Mouse (Mus musculus): ENCODE data around the gene Ifna1. TPM values are rescaled to one million over a fixed set of nuclear protein-coding genes. Genes with fewer than 3 reads are reported as not detected.
"Not testable (repeated sequence)": the region's sequence is repeated elsewhere in the genome, so short reads cannot be mapped to it uniquely, and the experiment has no call there.

The Ifna1 gene
- polyA plus RNA-seq (2015; fragmentation: Nextera tagmentation; extraction: Ambion mirVana), result not detected in 2 replicates

GRCm38 (mm10) chr4:88849698-88850097 lies at the start of gene Ifna1:
Ifna1 (plus strand) TSS chr4:88850087.
- ATAC-seq (ENCODE audit: low read depth), result no peak
- no peak within 1 kb of the TSS for H3K27ac ChIP-seq (ENCODE audit: low read length)
- no peaks in the 10 kb centered on the region for H3K4me1 ChIP-seq (ENCODE audit: control insufficient read depth, low read depth, low read length)
- H3K36me3 ChIP-seq (ENCODE audit: control insufficient read depth, insufficient read depth), result no peaks in the 10 kb centered on the region
- H3K27me3 ChIP-seq (ENCODE audit: control insufficient read depth, insufficient read depth, low read depth, low read length), result no peaks in the 10 kb centered on the region
- no peak within 1 kb of the TSS for H3K4me3 ChIP-seq (ENCODE audit: low read depth, low read length)
- 24% methylated on average over 1 of the region's 1 CpGs for whole genome bisulfite sequencing (ENCODE audit: insufficient replicate concordance)
- no peak within 1 kb of the TSS for H3K9ac ChIP-seq (ENCODE audit: low read depth, low read length)
- no peaks in the 10 kb centered on the region for H3K9me3 ChIP-seq (replicated peaks; ENCODE audit: control insufficient read depth, low read length)
- no peak within 1 kb of the TSS for H3K4me2 ChIP-seq (ENCODE audit: low read depth, low read length)

- H3K9ac ChIP-seq (ENCODE audit: low read depth, low read length); H3K9me3 ChIP-seq (replicated peaks; ENCODE audit: control insufficient read depth, low read length); ATAC-seq (ENCODE audit: low read depth); H3K36me3 ChIP-seq (ENCODE audit: control insufficient read depth, insufficient read depth); H3K4me3 ChIP-seq (ENCODE audit: low read depth, low read length); H3K4me1 ChIP-seq (ENCODE audit: control insufficient read depth, low read depth, low read length); H3K27ac ChIP-seq (ENCODE audit: low read length); H3K27me3 ChIP-seq (ENCODE audit: control insufficient read depth, insufficient read depth, low read depth, low read length): not testable (repeated sequence)
- no CpG with 5 or more reads among the region's 29 CpGs for WGBS (ENCODE audit: insufficient replicate concordance)
- H3K4me2 ChIP-seq (ENCODE audit: low read depth, low read length), result peak within 1 kb of the TSS; percentile 27; the same call in 1 of the 2 replicates
Measured at GRCm38 (mm10) chr4:88802954-88803353, 46.9 kb upstream of the Ifna1 start, which contains the start of gene Gm13287. Gm13287 (plus strand) TSS chr4:88803254.

- not testable (repeated sequence) for H3K27ac ChIP-seq (ENCODE audit: low read length); H3K27me3 ChIP-seq (ENCODE audit: control insufficient read depth, insufficient read depth, low read depth, low read length); H3K9ac ChIP-seq (ENCODE audit: low read depth, low read length); H3K9me3 ChIP-seq (replicated peaks; ENCODE audit: control insufficient read depth, low read length); ATAC-seq (ENCODE audit: low read depth); H3K4me3 ChIP-seq (ENCODE audit: low read depth, low read length); H3K4me2 ChIP-seq (ENCODE audit: low read depth, low read length); H3K36me3 ChIP-seq (ENCODE audit: control insufficient read depth, insufficient read depth); H3K4me1 ChIP-seq (ENCODE audit: control insufficient read depth, low read depth, low read length)
- no CpG with 5 or more reads among the region's 8 CpGs for WGBS (ENCODE audit: insufficient replicate concordance)
Measured at GRCm38 (mm10) chr4:88805231-88805630, 44.7 kb upstream of the Ifna1 start, which contains the start of gene Gm13288. Gm13288 (plus strand) TSS chr4:88805531.

GRCm38 (mm10) chr4:88805761-88806160 lies 44.1 kb upstream of the Ifna1 start:
- 0% methylated on average over 8 of the region's 34 CpGs for WGBS (ENCODE audit: insufficient replicate concordance)
- not testable (repeated sequence) for H3K27me3 ChIP-seq (ENCODE audit: control insufficient read depth, insufficient read depth, low read depth, low read length); H3K4me2 ChIP-seq (ENCODE audit: low read depth, low read length); H3K36me3 ChIP-seq (ENCODE audit: control insufficient read depth, insufficient read depth); H3K9ac ChIP-seq (ENCODE audit: low read depth, low read length); H3K4me1 ChIP-seq (ENCODE audit: control insufficient read depth, low read depth, low read length); H3K9me3 ChIP-seq (replicated peaks; ENCODE audit: control insufficient read depth, low read length); H3K4me3 ChIP-seq (ENCODE audit: low read depth, low read length); H3K27ac ChIP-seq (ENCODE audit: low read length); ATAC-seq (ENCODE audit: low read depth)

- no peaks in the 10 kb centered on the region for H3K9me3 ChIP-seq (replicated peaks; ENCODE audit: control insufficient read depth, low read length)
- no peak within 1 kb of the TSS for H3K4me3 ChIP-seq (ENCODE audit: low read depth, low read length)
- H3K4me2 ChIP-seq (ENCODE audit: low read depth, low read length), result no peak within 1 kb of the TSS
- no peaks in the 10 kb centered on the region for H3K4me1 ChIP-seq (ENCODE audit: control insufficient read depth, low read depth, low read length)
- 30% methylated on average over 3 of the region's 3 CpGs for WGBS (ENCODE audit: insufficient replicate concordance)
- no peak within 1 kb of the TSS for H3K27ac ChIP-seq (ENCODE audit: low read length)
- H3K36me3 ChIP-seq (ENCODE audit: control insufficient read depth, insufficient read depth), result no peaks in the 10 kb centered on the region
- no peaks in the 10 kb centered on the region for H3K27me3 ChIP-seq (ENCODE audit: control insufficient read depth, insufficient read depth, low read depth, low read length)
- no peak for ATAC-seq (ENCODE audit: low read depth)
- no peak within 1 kb of the TSS for H3K9ac ChIP-seq (ENCODE audit: low read depth, low read length)
Measured at GRCm38 (mm10) chr4:88815928-88816327, 34.0 kb upstream of the Ifna1 start, which contains the start of gene Ifna7. Ifna7 (plus strand) TSS chr4:88816228.

- 68% methylated on average over 1 of the region's 1 CpGs for WGBS (ENCODE audit: insufficient replicate concordance)
- H3K9ac ChIP-seq (ENCODE audit: low read depth, low read length), result no peak within 1 kb of the TSS
- no peak within 1 kb of the TSS for H3K27ac ChIP-seq (ENCODE audit: low read length)
- H3K4me3 ChIP-seq (ENCODE audit: low read depth, low read length), result no peak within 1 kb of the TSS
- H3K4me2 ChIP-seq (ENCODE audit: low read depth, low read length), result no peak within 1 kb of the TSS
- H3K27me3 ChIP-seq (ENCODE audit: control insufficient read depth, insufficient read depth, low read depth, low read length), result no peaks in the 10 kb centered on the region
- no peaks in the 10 kb centered on the region for H3K36me3 ChIP-seq (ENCODE audit: control insufficient read depth, insufficient read depth)
- no peak for ATAC-seq (ENCODE audit: low read depth)
- H3K4me1 ChIP-seq (ENCODE audit: control insufficient read depth, low read depth, low read length), result no peaks in the 10 kb centered on the region
- H3K9me3 ChIP-seq (replicated peaks; ENCODE audit: control insufficient read depth, low read length), result no peaks in the 10 kb centered on the region
Measured at GRCm38 (mm10) chr4:88819659-88820058, 30.2 kb upstream of the Ifna1 start, which contains the start of gene Ifna11. Ifna11 (plus strand) TSS chr4:88819959.

- ATAC-seq (ENCODE audit: low read depth), result no peak
- WGBS (ENCODE audit: insufficient replicate concordance), result 21% methylated on average over 4 of the region's 4 CpGs
- Histone ChIP-seq H3K27ac (ENCODE audit: low read length) (no peak overlapping the region), H3K9ac (ENCODE audit: low read depth, low read length) (no peak overlapping the region), H3K27me3 (ENCODE audit: control insufficient read depth, insufficient read depth, low read depth, low read length) (no peaks in the 10 kb centered on the region), H3K36me3 (ENCODE audit: control insufficient read depth, insufficient read depth) (no peaks in the 10 kb centered on the region), H3K4me1 (ENCODE audit: control insufficient read depth, low read depth, low read length) (no peaks in the 10 kb centered on the region), H3K4me2 (ENCODE audit: low read depth, low read length) (no peak overlapping the region), H3K9me3 (replicated peaks; ENCODE audit: control insufficient read depth, low read length) (no peaks in the 10 kb centered on the region), H3K4me3 (ENCODE audit: low read depth, low read length) (no peak overlapping the region)
Measured at GRCm38 (mm10) chr4:88822995-88823394, 26.9 kb upstream of the Ifna1 start.

- H3K36me3 ChIP-seq (ENCODE audit: control insufficient read depth, insufficient read depth); H3K4me1 ChIP-seq (ENCODE audit: control insufficient read depth, low read depth, low read length); H3K4me2 ChIP-seq (ENCODE audit: low read depth, low read length); H3K9me3 ChIP-seq (replicated peaks; ENCODE audit: control insufficient read depth, low read length); H3K4me3 ChIP-seq (ENCODE audit: low read depth, low read length); H3K27ac ChIP-seq (ENCODE audit: low read length); H3K9ac ChIP-seq (ENCODE audit: low read depth, low read length); ATAC-seq (ENCODE audit: low read depth); H3K27me3 ChIP-seq (ENCODE audit: control insufficient read depth, insufficient read depth, low read depth, low read length): not testable (repeated sequence)
Measured at GRCm38 (mm10) chr4:88827116-88827515, 22.8 kb upstream of the Ifna1 start, which contains the start of gene Ifna6. Ifna6 (plus strand) TSS chr4:88827416.

GRCm38 (mm10) chr4:88830523-88830922 lies 19.4 kb upstream of the Ifna1 start:
- ATAC-seq (ENCODE audit: low read depth), result no peak
- Histone ChIP-seq H3K9me3 (replicated peaks; ENCODE audit: control insufficient read depth, low read length) (no peaks in the 10 kb centered on the region), H3K36me3 (ENCODE audit: control insufficient read depth, insufficient read depth) (no peaks in the 10 kb centered on the region), H3K9ac (ENCODE audit: low read depth, low read length) (no peak overlapping the region), H3K4me1 (ENCODE audit: control insufficient read depth, low read depth, low read length) (no peaks in the 10 kb centered on the region), H3K27ac (ENCODE audit: low read length) (no peak overlapping the region), H3K4me2 (ENCODE audit: low read depth, low read length) (no peak overlapping the region), H3K4me3 (ENCODE audit: low read depth, low read length) (no peak overlapping the region), H3K27me3 (ENCODE audit: control insufficient read depth, insufficient read depth, low read depth, low read length) (no peaks in the 10 kb centered on the region)
- 10% methylated on average over 4 of the region's 4 CpGs for WGBS (ENCODE audit: insufficient replicate concordance)

Data from liver, embryonic 16.5 days (tissue).